ENCODE assay signal across 19 mouse cellular contexts in genomic region chr12:36477501-36477900, GRCm38 (mm10).
DNase-seq lines count a peak whose midpoint lies in the region; ATAC-seq and TF ChIP-seq lines count a peak whose summit lies in the region.
"Had no signal": no experiment of that assay in that cellular context is flagged by ENCODE, and none has a peak within 500 bp of the region (broad histone marks: within the 10 kb centered on the region; RNA-seq: fewer than 3 reads in every experiment).

No protein-coding gene starts in this region.

- no peak for TF ChIP-seq CTCF in heart, postnatal 0 days (IDR thresholded peaks at IDR 0.05; ENCODE audit: low read depth)
- no peak for TF ChIP-seq CTCF in lung, embryonic 14.5 days (IDR thresholded peaks at IDR 0.05; ENCODE audit: low read depth)

- H3K27ac ChIP-seq in heart, postnatal 0 days (ENCODE audit: low read depth): peak overlapping the region; percentile 35
- peak overlapping the region; percentile 85 for H3K27ac ChIP-seq in lung, embryonic 14.5 days (ENCODE audit: low read depth)
- peak overlapping the region; percentile 49; the same call in 1 of the 2 replicates for H3K27ac ChIP-seq in kidney, embryonic 16.5 days (ENCODE audit: low read length)
- H3K27ac ChIP-seq: embryonic facial prominence, embryonic 15.5 days; forebrain, embryonic 10.5 days; macrophage had no signal

- ATAC-seq in heart, postnatal 0 days (ENCODE audit: insufficient read depth, low read depth): no peak
- ATAC-seq in lung, embryonic 14.5 days (ENCODE audit: insufficient read depth): peak; percentile 84
- ATAC-seq in kidney, embryonic 16.5 days (ENCODE audit: low FRiP score, low TSS enrichment): no peak
- ATAC-seq: activated CD4-positive, CD25-positive, alpha-beta regulatory T cell, adult 4 months; Patski had no signal

- H3K4me2 ChIP-seq in heart, postnatal 0 days (ENCODE audit: low read depth, low read length): no peak overlapping the region
- H3K4me2 ChIP-seq in lung, embryonic 14.5 days: 0 out of 2 replicates have a peak overlapping the region, but pooled peaks have one; percentile 0
- no peak overlapping the region for H3K4me2 ChIP-seq in kidney, embryonic 16.5 days (replicated peaks; ENCODE audit: low read depth, low read length)
- H3K4me2 ChIP-seq: embryonic facial prominence, embryonic 15.5 days; liver, embryonic 11.5 days had no signal

- no peak overlapping the region for H3K4me3 ChIP-seq in heart, postnatal 0 days (ENCODE audit: low read depth, low read length)
- H3K4me3 ChIP-seq in lung, embryonic 14.5 days (ENCODE audit: low read depth, low read length): no peak overlapping the region
- no peak overlapping the region for H3K4me3 ChIP-seq in kidney, embryonic 16.5 days (ENCODE audit: low read length)
- H3K4me3 ChIP-seq: embryonic facial prominence, embryonic 15.5 days; forebrain, embryonic 10.5 days had no signal

- H3K36me3 ChIP-seq in heart, postnatal 0 days (replicated peaks; ENCODE audit: control insufficient read depth, insufficient read depth, low read length): no peaks in the 10 kb centered on the region
- H3K36me3 ChIP-seq in lung, embryonic 14.5 days (ENCODE audit: insufficient read depth): no peaks in the 10 kb centered on the region
- no peaks in the 10 kb centered on the region for H3K36me3 ChIP-seq in kidney, embryonic 16.5 days (ENCODE audit: insufficient read depth, low read length)
- H3K36me3 ChIP-seq: embryonic facial prominence, embryonic 15.5 days; forebrain, embryonic 10.5 days had no signal

- H3K9me3 ChIP-seq in heart, postnatal 0 days (replicated peaks; ENCODE audit: control insufficient read depth, low read length): no peaks in the 10 kb centered on the region
- no peaks in the 10 kb centered on the region for H3K9me3 ChIP-seq in lung, embryonic 14.5 days (ENCODE audit: low read depth, low read length)
- H3K9me3 ChIP-seq in kidney, embryonic 16.5 days (ENCODE audit: low read length): no peaks in the 10 kb centered on the region
- H3K9me3 ChIP-seq: embryonic facial prominence, embryonic 15.5 days; forebrain, embryonic 10.5 days had no signal

- no peak for DNase-seq in heart, postnatal 0 days (ENCODE audit: low spot score)
- DNase-seq in heart, postnatal 25 days (ENCODE audit: low spot score): no peak
- DNase-seq in lung, embryonic 14.5 days: no peak
- no peak for DNase-seq in lung, postnatal 25 days (ENCODE audit: low spot score)
- peak; percentile 5 to 7 for DNase-seq in kidney, postnatal 36 days
- DNase-seq in natural killer cell, adult 2 months (ENCODE audit: low spot score in 2 of 2): no peak
- DNase-seq: cerebellum, adult 11 months; cerebellum, postnatal 14 days; embryo, embryonic 11 days; left cerebral cortex, postnatal 4 days; midbrain, embryonic 14.5 days; retina, postnatal 1 day had no signal

- intact Hi-C loops in heart, postnatal 25 days (cut with DNase I): no loop called here

- TF ChIP-seq EP300 in heart, postnatal 0 days (IDR thresholded peaks at IDR 0.05; ENCODE audit: low read depth): no peak

- no peaks in the 10 kb centered on the region for H3K27me3 ChIP-seq in heart, postnatal 0 days (ENCODE audit: control insufficient read depth, insufficient read depth, low read length)
- no peaks in the 10 kb centered on the region for H3K27me3 ChIP-seq in lung, embryonic 14.5 days (ENCODE audit: insufficient read depth, low read length)
- no peaks in the 10 kb centered on the region for H3K27me3 ChIP-seq in kidney, embryonic 16.5 days (ENCODE audit: insufficient read depth, low read length)
- H3K27me3 ChIP-seq: embryonic facial prominence, embryonic 15.5 days; Patski had no signal

- WGBS in heart, postnatal 0 days: 39% methylated on average over 6 of the region's 6 CpGs
- 15% methylated on average over 6 of the region's 6 CpGs for WGBS in lung, embryonic 14.5 days
- WGBS in kidney, embryonic 16.5 days: 30% methylated on average over 6 of the region's 6 CpGs

- peaks cover 5% of the 10 kb centered on the region; the same call in 1 of the 2 replicates for H3K4me1 ChIP-seq in heart, postnatal 0 days (ENCODE audit: control insufficient read depth, insufficient read depth)
- no peaks in the 10 kb centered on the region for H3K4me1 ChIP-seq in lung, embryonic 14.5 days (ENCODE audit: insufficient read depth)
- peaks cover 9% of the 10 kb centered on the region for H3K4me1 ChIP-seq in kidney, embryonic 16.5 days (ENCODE audit: insufficient read depth, low read length)
- H3K4me1 ChIP-seq: forebrain, embryonic 10.5 days had no signal

- no peak overlapping the region for H3K9ac ChIP-seq in heart, postnatal 0 days (replicated peaks; ENCODE audit: low read depth, low read length)
- no peak overlapping the region for H3K9ac ChIP-seq in lung, embryonic 14.5 days
- H3K9ac ChIP-seq in kidney, embryonic 16.5 days (replicated peaks; ENCODE audit: low read length): no peak overlapping the region
- H3K9ac ChIP-seq: embryonic facial prominence, embryonic 15.5 days had no signal

Comparison
In these comparisons a context has a peak if more than half of its experiments do, and no peak if none do; other contexts are left out.
1. DNase-seq: peak in kidney, postnatal 36 days (2 of 2); none in heart, postnatal 0 days (single experiment), heart, postnatal 25 days (single experiment), lung, embryonic 14.5 days (single experiment), lung, postnatal 25 days (single experiment) and natural killer cell, adult 2 months (0 of 2).
2. H3K27ac ChIP-seq: peak in every context shown above with its lines; median percentile 85 in lung, embryonic 14.5 days; 49 in kidney, embryonic 16.5 days; 35 in heart, postnatal 0 days.